Mouse (Mus musculus): ENCODE results near the gene Ngef.

Ngef gene

DNA sequence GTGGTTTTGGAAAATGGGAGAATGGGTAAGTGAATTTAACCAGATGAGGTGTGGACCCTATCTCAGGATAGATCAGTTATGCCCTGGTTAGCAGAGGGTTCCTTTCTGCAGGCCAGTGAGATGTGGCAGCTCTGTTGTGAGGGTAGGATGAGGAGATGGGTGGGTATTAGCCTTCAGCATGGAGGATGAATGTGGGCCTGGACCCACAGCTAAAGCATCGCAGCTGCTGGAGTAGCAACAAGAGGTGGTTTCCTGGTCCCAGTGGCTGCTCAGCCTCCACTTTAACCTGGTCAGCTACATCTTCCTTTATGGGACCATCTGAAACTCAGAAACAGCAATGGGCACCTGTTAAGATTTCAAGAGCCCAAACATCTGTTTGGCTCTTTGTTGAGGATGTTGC is 117.2 kb downstream of the Ngef start:
- ChIA-PET CTCF (interaction anchor here in 1 of 4 experiments (0.5 to 1.0 kb wide), 2 partner anchors 9 to 17 kb away, joined by 3 to 5 read pairs; no protein-coding TSS in a partner anchor), POLR2A (interaction anchor here in 1 of 4 experiments (2.3 kb wide), 1 partner anchor 11 kb away, joined by 4 read pairs; no protein-coding TSS in a partner anchor)

DNA sequence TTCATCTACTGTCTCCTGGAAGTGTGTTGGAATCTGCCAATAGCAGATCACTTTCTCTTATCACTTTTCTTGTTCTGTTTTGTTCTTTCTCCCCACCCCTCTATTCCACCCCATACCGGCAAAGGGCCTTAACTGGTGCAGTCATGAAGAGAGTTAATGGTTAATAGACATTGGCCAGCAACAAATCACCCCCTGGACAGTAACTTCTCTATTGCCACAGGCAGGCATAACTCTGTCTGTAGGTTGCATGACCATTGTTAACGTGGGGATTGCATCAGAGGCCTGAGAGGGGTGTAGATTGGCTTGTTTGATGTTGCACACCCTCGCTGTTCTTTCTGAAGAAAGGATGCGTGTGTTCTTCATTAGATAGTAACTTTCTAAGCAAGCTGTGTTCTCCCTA is 124.2 kb downstream of the Ngef start:
- CTCF ChIA-PET, result no interaction called here
- POLR2A ChIA-PET, result interaction anchor here in 1 of 4 experiments (1.4 kb wide), 1 partner anchor 31 kb away, joined by 3 read pairs; no protein-coding TSS in a partner anchor

DNA sequence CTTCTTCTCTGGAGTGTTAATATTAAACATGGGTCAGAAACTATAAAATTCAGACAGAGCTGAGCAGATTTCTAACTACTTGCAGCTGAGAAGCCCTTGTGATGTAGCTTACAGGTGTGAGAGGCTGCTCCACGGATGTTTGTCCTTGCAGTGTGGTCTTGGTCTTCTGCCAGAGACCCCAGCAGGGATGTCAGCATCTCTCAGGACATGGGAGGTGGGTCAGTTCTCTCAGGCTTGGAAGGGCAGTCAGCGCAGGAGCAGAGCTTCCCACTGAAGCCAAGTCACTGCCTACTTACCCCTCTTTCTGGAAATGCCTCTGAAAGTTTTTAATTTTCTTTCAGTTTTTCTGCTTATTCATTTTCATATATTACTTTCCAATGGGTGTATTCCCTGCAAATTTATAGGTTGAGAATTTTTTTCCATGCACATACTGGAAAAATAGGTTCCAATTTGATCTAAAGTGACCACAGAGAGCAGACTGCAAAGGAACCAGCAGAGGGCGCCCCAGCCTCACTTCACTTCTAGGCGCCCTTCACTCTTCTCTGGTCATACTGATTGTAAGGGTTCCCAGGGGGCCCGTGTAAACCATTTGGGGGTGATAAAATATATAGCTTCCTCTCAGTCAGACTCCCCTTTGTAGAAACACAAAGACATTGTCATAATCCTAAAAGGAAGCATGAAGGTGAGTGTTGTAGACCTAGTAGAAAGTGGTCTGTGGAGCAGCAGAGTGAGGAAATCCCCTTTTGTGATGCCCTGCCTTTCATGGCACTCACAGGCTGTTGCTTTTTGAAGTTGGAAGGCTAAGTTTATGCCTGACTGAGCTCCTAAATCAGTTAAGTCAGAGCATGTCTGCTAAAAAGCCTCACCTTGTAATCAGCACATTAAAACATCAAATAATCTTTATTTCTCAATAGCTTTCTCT is 126.2 kb downstream of the Ngef start:
- POLR2A ChIA-PET, result interaction anchor here in 3 of 4 experiments (0.7 to 1.4 kb wide), 6 partner anchors 16 to 1003 kb away, joined by 3 to 5 read pairs (median 3); partner anchors contain the start of gene Atg16l1 (in 1 of the 3)
- CTCF ChIA-PET, result interaction anchor here (0.5 to 2.2 kb wide), 18 partner anchors 8 to 840 kb away, joined by 3 to 8 read pairs (median 3); partner anchors contain the start of gene Atg16l1 (in 1 of the 4)

DNA sequence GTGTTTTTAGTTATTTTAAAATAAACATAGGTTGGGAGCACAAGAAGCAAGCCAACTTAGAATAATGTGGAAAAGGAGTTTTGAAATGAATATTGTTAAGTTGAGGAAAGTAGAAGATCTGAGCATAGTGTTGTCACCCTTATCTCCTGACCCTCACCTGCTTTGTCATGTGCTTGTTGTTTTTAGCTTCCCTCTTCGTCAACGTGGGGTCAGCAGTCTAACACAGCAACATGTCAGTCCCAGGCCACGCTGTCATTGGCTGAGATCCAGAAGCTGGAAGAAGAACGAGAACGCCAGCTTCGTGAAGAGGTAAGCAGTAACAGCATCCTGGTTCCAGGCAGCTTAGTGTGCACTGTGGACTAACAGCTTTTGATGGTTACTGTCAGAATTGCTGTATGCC is 137.1 kb downstream of the Ngef start:
- ChIA-PET CTCF (interaction anchor here in 1 of 4 experiments (1.5 kb wide), 1 partner anchor 10 kb away, joined by 3 read pairs; no protein-coding TSS in a partner anchor), POLR2A (interaction anchor here in 1 of 4 experiments (0.6 kb wide), 1 partner anchor 319 kb away, joined by 3 read pairs; the partner anchor contains the start of gene Atg16l1)

DNA sequence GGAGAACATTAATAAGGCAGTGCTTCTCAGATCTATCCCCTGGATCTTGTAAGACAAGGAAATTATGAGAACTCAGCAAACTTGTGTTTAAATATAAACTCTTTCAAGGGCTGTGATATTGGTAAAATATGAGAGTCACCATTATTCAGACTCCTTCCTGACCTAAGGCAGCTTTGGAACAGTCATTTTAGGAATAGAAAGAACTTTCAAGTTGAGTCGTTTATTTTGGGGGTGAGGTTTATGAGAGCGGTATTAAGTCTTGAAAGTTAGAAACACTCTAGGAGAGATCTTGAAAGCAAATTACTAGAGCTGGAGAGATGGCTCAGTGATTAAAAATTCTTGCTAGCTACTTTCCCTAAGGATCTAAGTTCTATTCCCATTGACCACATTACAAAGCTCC is 138.5 kb downstream of the Ngef start:
- ChIA-PET POLR2A (interaction anchor here in 1 of 4 experiments (0.6 to 1.2 kb wide), 4 partner anchors 9 to 176 kb away, joined by 3 to 10 read pairs (median 4); no protein-coding TSS in a partner anchor), CTCF (interaction anchor here in 2 of 4 experiments (0.6 to 1.3 kb wide), 2 partner anchors 17 to 239 kb away, joined by 5 to 12 read pairs; no protein-coding TSS in a partner anchor)
